Mouse (Mus musculus) MEL (cell line): ENCODE measurements around the gene Loxl3.

Experiments
- CHD2 ChIP-seq: IDR thresholded peaks from 2 replicates; pipeline ENCODE4 v1.6.1; 2011; ENCODE audit warnings: low read length, improper control_type of control experiment
- CTCF ChIP-seq, 3 experiments: IDR thresholded peaks in 2 of 3; conservative IDR thresholded peaks in 1 of 3; 2 replicates each; pipeline ENCODE4 v1.5.1; 2011 to 2012; ENCODE audit warnings: low read length in 3 of 3, low read depth in 2 of 3, mild to moderate bottlenecking in 2 of 3, improper control_type of control experiment in 1 of 3, inconsistent platforms in 1 of 3, mixed read lengths in 1 of 3, moderate library complexity in 1 of 3; ENCODE audit not compliant: control insufficient read depth in 1 of 3, insufficient read depth in 1 of 3, poor library complexity in 1 of 3, severe bottlenecking in 1 of 3
- E2F4 ChIP-seq: IDR thresholded peaks from 2 replicates; pipeline ENCODE4 v1.6.1; 2011; ENCODE audit warnings: low read depth, low read length, improper control_type of control experiment, borderline replicate concordance
- EP300 ChIP-seq, 2 experiments: IDR thresholded peaks; 2 replicates each; pipeline ENCODE4 v1.6.1; 2011; ENCODE audit warnings: improper control_type of control experiment in 2 of 2, low read length in 2 of 2, low read depth in 1 of 2, mild to moderate bottlenecking in 1 of 2
- GABPA ChIP-seq: IDR thresholded peaks from 2 replicates; pipeline ENCODE4 v1.6.1; 2012; ENCODE audit warnings: low read depth, mild to moderate bottlenecking, inconsistent platforms, low read length, improper control_type of control experiment, moderate library complexity
- MEF2A ChIP-seq: IDR thresholded peaks from 2 replicates; pipeline ENCODE4 v1.6.1; 2014; ENCODE audit warnings: low read depth, mild to moderate bottlenecking, inconsistent platforms, low read length, improper control_type of control experiment; ENCODE audit not compliant: poor library complexity, insufficient replicate concordance, severe bottlenecking; ENCODE audit errors: extremely low read depth
- MYB ChIP-seq: IDR thresholded peaks from 2 replicates; pipeline ENCODE4 v1.6.1; 2011; ENCODE audit warnings: mild to moderate bottlenecking, low read depth, low read length, improper control_type of control experiment
- MYC ChIP-seq: IDR thresholded peaks from 2 replicates; pipeline ENCODE4 v1.6.1; 2011; ENCODE audit warnings: low read depth, mild to moderate bottlenecking, low read length, improper control_type of control experiment, moderate library complexity
- POLR2A ChIP-seq, 2 experiments: IDR thresholded peaks; 2 replicates each; pipeline ENCODE4 v1.6.1; 2011 to 2012; ENCODE audit warnings: low read length in 2 of 2, mild to moderate bottlenecking in 2 of 2, control low read depth in 1 of 2, improper control_type of control experiment in 1 of 2, low read depth in 1 of 2, moderate library complexity in 1 of 2; ENCODE audit not compliant: control insufficient read depth in 1 of 2, insufficient read depth in 1 of 2, poor library complexity in 1 of 2
- RAD21 ChIP-seq: IDR thresholded peaks from 2 replicates; pipeline ENCODE4 v1.6.1; 2011; ENCODE audit warnings: mild to moderate bottlenecking, low read depth, low read length, improper control_type of control experiment
- TAL1 ChIP-seq: IDR thresholded peaks from 2 replicates; pipeline ENCODE4 v1.6.1; 2012; ENCODE audit warnings: mild to moderate bottlenecking, inconsistent platforms, low read length, moderate library complexity, mixed read lengths
- USF1 ChIP-seq: IDR thresholded peaks from 2 replicates; pipeline ENCODE4 v1.6.1; 2014; ENCODE audit warnings: low read depth, mild to moderate bottlenecking, inconsistent platforms, low read length, improper control_type of control experiment, moderate library complexity
- USF2 ChIP-seq, 2 experiments: IDR thresholded peaks; 2 replicates each; pipeline ENCODE4 v1.6.1; 2011 to 2012; ENCODE audit warnings: improper control_type of control experiment in 2 of 2, low read length in 2 of 2, borderline replicate concordance in 1 of 2, inconsistent platforms in 1 of 2, low read depth in 1 of 2, mild to moderate bottlenecking in 1 of 2; ENCODE audit not compliant: insufficient read depth in 1 of 2
- ZC3H11A ChIP-seq: IDR thresholded peaks from 2 replicates; pipeline ENCODE4 v1.6.1; 2012; ENCODE audit warnings: low read depth, mild to moderate bottlenecking, inconsistent platforms, low read length, improper control_type of control experiment

DNA sequence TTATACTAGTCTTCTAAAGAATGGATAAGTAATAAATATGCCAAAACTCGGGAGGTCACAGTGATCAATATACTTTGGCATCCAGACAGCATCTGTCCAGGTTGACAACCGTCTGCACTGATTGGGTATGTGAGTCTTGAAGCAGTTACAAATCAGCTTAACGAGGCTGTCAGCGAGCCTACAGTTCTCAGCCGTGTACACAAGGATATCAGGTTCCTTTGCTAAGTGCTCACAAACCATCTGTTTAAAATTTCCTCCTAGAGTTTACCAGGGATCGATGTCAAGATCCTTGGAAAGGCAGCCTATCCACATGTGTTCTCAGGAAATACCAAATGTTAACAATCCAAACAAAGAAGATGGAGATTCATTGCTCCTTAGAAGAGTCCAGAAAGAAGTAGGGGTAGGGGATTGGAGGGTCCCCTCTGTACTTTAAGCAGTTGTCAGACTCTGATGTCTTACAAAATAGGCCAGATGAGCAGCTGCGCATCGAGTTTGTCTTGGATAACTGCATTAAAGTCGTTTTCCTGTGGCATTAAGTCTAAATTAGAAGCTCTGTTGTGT is 46.5 kb upstream of the Loxl3 start:
- TF ChIP-seq RAD21 (no peak), POLR2A (IDR thresholded peaks at IDR 0.05; ENCODE audit: control insufficient read depth in 1 of 2, insufficient read depth in 1 of 2, low read depth in 1 of 2, low read length in 2 of 2, poor library complexity in 1 of 2) (no peak), TAL1 (no peak), E2F4 (no peak), MYC (no peak), MYB (no peak), GABPA (no peak), USF2 (IDR thresholded peaks at IDR 0.05; ENCODE audit: borderline replicate concordance in 1 of 2, insufficient read depth in 1 of 2, low read depth in 1 of 2, low read length in 2 of 2) (no peak), ZC3H11A (no peak), CHD2 (no peak), USF1 (no peak), EP300 (IDR thresholded peaks at IDR 0.05; ENCODE audit: low read depth in 1 of 2, low read length in 2 of 2) (no peak), MEF2A (no peak), CTCF (IDR thresholded peaks at IDR 0.05 in 2 of 3, conservative IDR thresholded peaks at IDR 0.05 in 1 of 3; ENCODE audit: control insufficient read depth in 1 of 3, insufficient read depth in 1 of 3, low read depth in 2 of 3, low read length in 3 of 3, poor library complexity in 1 of 3, severe bottlenecking in 1 of 3) (no peak)
